ENCODE assay signal across 9 mouse cellular contexts in genomic region chr3:69723161-69723560, GRCm38 (mm10). TPM values are rescaled to one million over a fixed set of nuclear protein-coding genes. Genes with fewer than 3 reads are reported as not detected.
DNase-seq lines count a peak whose midpoint lies in the region; ATAC-seq and TF ChIP-seq lines count a peak whose summit lies in the region.
"Had no signal": no experiment of that assay in that cellular context is flagged by ENCODE, and none has a peak within 500 bp of the region (broad histone marks: within the 10 kb centered on the region; RNA-seq: fewer than 3 reads in every experiment).

No protein-coding gene starts in this region.

- no peak for DNase-seq in kidney, postnatal 10 days
- DNase-seq in embryonic facial prominence, embryonic 10.5 days (ENCODE audit: low spot score), result no peak
- DNase-seq in thymus, adult 2 months, result no peak
- DNase-seq in urinary bladder, adult 2 months (ENCODE audit: low spot score), result no peak
- no peak for DNase-seq in kidney, postnatal 36 days

- no peaks in the 10 kb centered on the region for H3K9me3 ChIP-seq in kidney, embryonic 15.5 days (replicated peaks)
- H3K9me3 ChIP-seq in embryonic facial prominence, embryonic 10.5 days, result no peaks in the 10 kb centered on the region
- H3K9me3 ChIP-seq in intestine, embryonic 15.5 days, result no peaks in the 10 kb centered on the region

- H3K4me2 ChIP-seq in kidney, embryonic 15.5 days, result peak overlapping the region; percentile 82
- H3K4me2 ChIP-seq in intestine, embryonic 15.5 days (replicated peaks), result peak overlapping the region; percentile 78
- H3K4me2 ChIP-seq in myocyte (ENCODE audit: low read depth), result peak overlapping the region; percentile 88

- peaks cover 17% of the 10 kb centered on the region; the same call in 1 of the 2 replicates for H3K36me3 ChIP-seq in kidney, embryonic 15.5 days
- H3K36me3 ChIP-seq in embryonic facial prominence, embryonic 10.5 days (replicated peaks), result peaks cover 39% of the 10 kb centered on the region
- H3K36me3 ChIP-seq in intestine, embryonic 15.5 days, result no peaks in the 10 kb centered on the region
- peaks cover 14% of the 10 kb centered on the region for H3K36me3 ChIP-seq in myocyte (ENCODE audit: control insufficient read depth, insufficient read depth)
- H3K36me3 ChIP-seq in thymus, adult 2 months (ENCODE audit: control insufficient read depth, insufficient read depth, low read length), result peaks cover 8% of the 10 kb centered on the region

- H3K79me2 ChIP-seq in myocyte (ENCODE audit: control insufficient read depth, insufficient read depth), result peaks cover 61% of the 10 kb centered on the region

- H3K4me3 ChIP-seq in kidney, embryonic 15.5 days (replicated peaks), result peak overlapping the region; percentile 82
- H3K4me3 ChIP-seq in embryonic facial prominence, embryonic 10.5 days, result peak overlapping the region; percentile 81
- H3K4me3 ChIP-seq in intestine, embryonic 15.5 days (replicated peaks), result peak overlapping the region; percentile 96
- H3K4me3 ChIP-seq in myocyte, result peak overlapping the region; percentile 70
- H3K4me3 ChIP-seq in thymus, adult 2 months (ENCODE audit: control insufficient read depth, insufficient read depth, low read length), result no peak overlapping the region

- H3K4me1 ChIP-seq in kidney, embryonic 15.5 days, result peaks cover 14% of the 10 kb centered on the region
- peaks cover 18% of the 10 kb centered on the region for H3K4me1 ChIP-seq in embryonic facial prominence, embryonic 10.5 days
- H3K4me1 ChIP-seq in intestine, embryonic 15.5 days (replicated peaks), result peaks cover 8% of the 10 kb centered on the region
- peaks cover 12% of the 10 kb centered on the region for H3K4me1 ChIP-seq in thymus, adult 2 months (replicated peaks; ENCODE audit: control insufficient read depth, insufficient read depth, low read length)

- no peak overlapping the region for H3K27ac ChIP-seq in kidney, embryonic 15.5 days
- H3K27ac ChIP-seq in embryonic facial prominence, embryonic 10.5 days (replicated peaks), result peak overlapping the region; percentile 95
- no peak overlapping the region for H3K27ac ChIP-seq in intestine, embryonic 15.5 days
- H3K27ac ChIP-seq in thymus, adult 2 months (ENCODE audit: control insufficient read depth, insufficient read depth, low read length), result no peak overlapping the region

- no peak for ATAC-seq in kidney, embryonic 15.5 days (replicated peaks; ENCODE audit: low FRiP score)
- ATAC-seq in intestine, embryonic 15.5 days, result no peak

- H3ac ChIP-seq in myocyte (ENCODE audit: control insufficient read depth, insufficient read length), result peak overlapping the region; percentile 71

- TF ChIP-seq POLR2A in myocyte (IDR thresholded peaks at IDR 0.05; ENCODE audit: insufficient read length, low read depth), result no peak
- no peak for TF ChIP-seq POLR2A in thymus, adult 2 months (IDR thresholded peaks at IDR 0.05; ENCODE audit: control insufficient read depth, extremely low read depth, insufficient read depth, low read length, poor library complexity)

- TF ChIP-seq CTCF in thymus, adult 2 months (IDR thresholded peaks at IDR 0.05; ENCODE audit: borderline replicate concordance, control insufficient read depth, extremely low read depth, insufficient read depth, low read length, poor library complexity), result no peak

- peak overlapping the region; percentile 81; the same call in 1 of the 2 replicates for H3K9ac ChIP-seq in kidney, embryonic 15.5 days
- H3K9ac ChIP-seq in intestine, embryonic 15.5 days, result peak overlapping the region; percentile 93

- H3K27me3 ChIP-seq in kidney, embryonic 15.5 days, result no peaks in the 10 kb centered on the region
- H3K27me3 ChIP-seq in embryonic facial prominence, embryonic 10.5 days (replicated peaks; ENCODE audit: low read depth, poor library complexity, severe bottlenecking), result no peaks in the 10 kb centered on the region
- H3K27me3 ChIP-seq in intestine, embryonic 15.5 days (replicated peaks), result no peaks in the 10 kb centered on the region
- H3K27me3 ChIP-seq in myocyte (ENCODE audit: control insufficient read depth, insufficient read depth, insufficient read length), result no peaks in the 10 kb centered on the region
- H3K27me3 ChIP-seq in thymus, adult 2 months (ENCODE audit: control insufficient read depth, insufficient read depth, low read length), result no peaks in the 10 kb centered on the region
- H3K27me3 ChIP-seq: Patski had no signal

- 39% methylated on average over 7 of the region's 7 CpGs for WGBS in kidney, embryonic 15.5 days
- WGBS in embryonic facial prominence, embryonic 10.5 days, result 38% methylated on average over 7 of the region's 7 CpGs
- WGBS in intestine, embryonic 15.5 days, result 41% methylated on average over 7 of the region's 7 CpGs
- 63% methylated on average over 7 of the region's 7 CpGs for WGBS in thymus, adult 2 months

TF ChIP-seq in myocyte, 11 proteins besides CTCF, POLR2A, EP300 and RAD21:
- TF ChIP-seq POLR2AphosphoS2 (IDR thresholded peaks at IDR 0.05; ENCODE audit: insufficient read length, low read depth), result no peak
- TF ChIP-seq CEBPB (IDR thresholded peaks at IDR 0.05; ENCODE audit: insufficient read depth, poor library complexity, severe bottlenecking), result no peak
- TF ChIP-seq TCF12 (IDR thresholded peaks at IDR 0.05; ENCODE audit: insufficient read depth, poor library complexity, severe bottlenecking), result no peak
- TF ChIP-seq E2F4 (IDR thresholded peaks at IDR 0.05; ENCODE audit: insufficient read depth), result no peak
- TF ChIP-seq REST (IDR thresholded peaks at IDR 0.05; ENCODE audit: insufficient read depth, insufficient read length), result no peak

RNA-seq across cellular contexts. Expression of gene Nmd3, which starts 1.4 kb away (rescaled TPM):
- 145 TPM in 2 replicates for polyA plus RNA-seq in kidney, embryonic 15.5 days (2015; fragmentation: Nextera tagmentation; extraction: Ambion mirVana)
- 163 TPM in 2 replicates for polyA plus RNA-seq in embryonic facial prominence, embryonic 10.5 days (2016; fragmentation: Nextera tagmentation; extraction: Ambion mirVana)
- 139 and 146 TPM in 2 replicates for polyA plus RNA-seq in intestine, embryonic 15.5 days (2015; fragmentation: Nextera tagmentation; extraction: Ambion mirVana)
- polyA plus RNA-seq in myocyte (2012; fragmentation: generic; extraction: Trizol), result 60.2 TPM
- 57.6 and 65.3 TPM in 2 replicates for polyA plus RNA-seq in thymus, adult 2 months (2012; rRNA removed)
- 29.4 and 35.5 TPM in 2 replicates for polyA plus RNA-seq in urinary bladder, adult 2 months (2012; rRNA removed)
